Mouse (Mus musculus) embryonic facial prominence, embryonic 13.5 days (tissue): ENCODE measurements around the gene Rbpms2. TPM values are rescaled to one million over a fixed set of nuclear protein-coding genes. Genes with fewer than 3 reads are reported as not detected.

Experiments used
- ATAC-seq: fragments of 200-750 bp; cut with Nextera tagmentation; 2 replicates; pipeline ENCODE4 v1.8.0; 2017; ENCODE audit warnings: low read depth; ENCODE audit not compliant: insufficient number of reproducible peaks, insufficient read depth, low FRiP score, low TSS enrichment
- H3K27ac ChIP-seq: fragments of 300-500 bp; sonication (generic); 2 replicates; pipeline ENCODE4 v1.5.1; 2015; ENCODE audit warnings: moderate library complexity, mild to moderate bottlenecking, inconsistent platforms
- H3K27me3 ChIP-seq: fragments of 300-500 bp; sonication (generic); 2 replicates; pipeline ENCODE4 v1.6.1; 2015; ENCODE audit warnings: mild to moderate bottlenecking, inconsistent platforms
- H3K36me3 ChIP-seq: fragments of 300-500 bp; sonication (generic); 2 replicates; pipeline ENCODE4 v1.6.1; 2015; ENCODE audit warnings: mild to moderate bottlenecking, inconsistent platforms
- H3K4me1 ChIP-seq: fragments of 300-500 bp; sonication (generic); 2 replicates; pipeline ENCODE4 v1.6.1; 2015; ENCODE audit warnings: inconsistent platforms
- H3K4me2 ChIP-seq: fragments of 300-500 bp; sonication (generic); 2 replicates; pipeline ENCODE4 v1.6.1; 2015; ENCODE audit warnings: moderate library complexity, mild to moderate bottlenecking, inconsistent platforms
- H3K4me3 ChIP-seq: fragments of 300-500 bp; sonication (generic); 2 replicates; pipeline ENCODE4 v1.5.1; 2015; ENCODE audit warnings: mild to moderate bottlenecking, inconsistent platforms
- H3K9ac ChIP-seq: fragments of 300-500 bp; sonication (generic); 2 replicates; pipeline ENCODE4 v1.6.1; 2015; ENCODE audit warnings: mild to moderate bottlenecking, inconsistent platforms
- H3K9me3 ChIP-seq: fragments of 300-500 bp; sonication (generic); 2 replicates; pipeline ENCODE4 v1.6.1; 2016; ENCODE audit warnings: inconsistent platforms
- WGBS: fragments of 180-500 bp; shearing (Covaris S2); methylation state at CpG from one replicate; pipeline ENCODE4 v1.1.7; 2015; ENCODE audit warnings: mixed read lengths; 5-methylcytosine and 5-hydroxymethylcytosine counted together
- polyA plus RNA-seq: library from polyadenylated mRNA; unstranded; fragments of >200 nt; fragmentation: Nextera tagmentation; extraction: Ambion mirVana; gene quantifications from 2 replicates; pipeline ENCODE4 v1.2.1, GENCODE M21; 2015

Rbpms2 gene
- polyA plus RNA-seq, 1 experiment from 2014 or later: 11.9 TPM

GRCm38 (mm10) chr9:65598765-65599249, 30.6 kb upstream of the Rbpms2 start:
- Histone ChIP-seq H3K27ac (no peak overlapping the region), H3K4me3 (no peak overlapping the region), H3K4me1 (no peaks in the 10 kb centered on the region), H3K9me3 (no peaks in the 10 kb centered on the region), H3K4me2 (peak overlapping the region; percentile 34; the same call in 1 of the 2 replicates), H3K27me3 (no peaks in the 10 kb centered on the region), H3K36me3 (peaks cover 20% of the 10 kb centered on the region), H3K9ac (no peak overlapping the region)
- 46% methylated on average over 7 of the region's 11 CpGs for WGBS
- no peak for ATAC-seq

- ATAC-seq: no peak
- Histone ChIP-seq H3K27me3 (no peaks in the 10 kb centered on the region), H3K4me3 (no peak overlapping the region), H3K4me1 (peaks cover 4% of the 10 kb centered on the region; the same call in 1 of the 2 replicates), H3K27ac (no peak overlapping the region), H3K9ac (no peak overlapping the region), H3K36me3 (0 out of 2 replicates have a peak, but pooled peaks cover under 1% of the 10 kb centered on the region), H3K4me2 (no peak overlapping the region), H3K9me3 (no peaks in the 10 kb centered on the region)
- 71% methylated on average over 2 of the region's 2 CpGs for WGBS
Measured at GRCm38 (mm10) chr9:65600951-65601350, 28.5 kb upstream of the Rbpms2 start.

GRCm38 (mm10) chr9:65603401-65604102, 25.9 kb upstream of the Rbpms2 start:
- Histone ChIP-seq H3K9me3 (no peaks in the 10 kb centered on the region), H3K4me3 (no peak overlapping the region), H3K9ac (no peak overlapping the region), H3K27ac (no peak overlapping the region), H3K36me3 (no peaks in the 10 kb centered on the region), H3K4me1 (peaks cover 17% of the 10 kb centered on the region), H3K27me3 (no peaks in the 10 kb centered on the region), H3K4me2 (no peak overlapping the region)
- 46% methylated on average over 8 of the region's 8 CpGs for WGBS
- ATAC-seq: no peak

- Histone ChIP-seq H3K27ac (no peak overlapping the region), H3K4me1 (peaks cover 17% of the 10 kb centered on the region), H3K4me3 (peak overlapping the region; percentile 16; the same call in 1 of the 2 replicates), H3K9ac (peak overlapping the region; percentile 52; the same call in 1 of the 2 replicates), H3K4me2 (peak overlapping the region; percentile 51), H3K27me3 (no peaks in the 10 kb centered on the region), H3K36me3 (no peaks in the 10 kb centered on the region), H3K9me3 (no peaks in the 10 kb centered on the region)
- 6% methylated on average over 9 of the region's 9 CpGs for WGBS
- peak; percentile 48; the same call in 1 of the 2 replicates for ATAC-seq
Measured at GRCm38 (mm10) chr9:65605471-65606136, 23.8 kb upstream of the Rbpms2 start.

GRCm38 (mm10) chr9:65606321-65607109, 22.9 kb upstream of the Rbpms2 start:
- H3K4me3 ChIP-seq: no peak overlapping the region
- ATAC-seq: no peak; the same call in 1 of the 2 replicates
- no peaks in the 10 kb centered on the region for H3K27me3 ChIP-seq
- H3K4me1 ChIP-seq: peaks cover 17% of the 10 kb centered on the region
- H3K27ac ChIP-seq: no peak overlapping the region
- H3K36me3 ChIP-seq: no peaks in the 10 kb centered on the region
- no peak overlapping the region for H3K4me2 ChIP-seq
- H3K9ac ChIP-seq: peak overlapping the region; percentile 27; the same call in 1 of the 2 replicates
- H3K9me3 ChIP-seq: no peaks in the 10 kb centered on the region
- WGBS: 32% methylated on average over 9 of the region's 9 CpGs

- H3K9ac ChIP-seq: no peak overlapping the region
- 53% methylated on average over 2 of the region's 2 CpGs for WGBS
- no peak overlapping the region for H3K4me3 ChIP-seq
- H3K36me3 ChIP-seq: no peaks in the 10 kb centered on the region
- H3K9me3 ChIP-seq: no peaks in the 10 kb centered on the region
- H3K4me2 ChIP-seq: no peak overlapping the region
- H3K27ac ChIP-seq: no peak overlapping the region
- peaks cover 17% of the 10 kb centered on the region for H3K4me1 ChIP-seq
- ATAC-seq: no peak
- no peaks in the 10 kb centered on the region for H3K27me3 ChIP-seq
Measured at GRCm38 (mm10) chr9:65607120-65607519, 22.3 kb upstream of the Rbpms2 start.

GRCm38 (mm10) chr9:65611969-65612486, 17.4 kb upstream of the Rbpms2 start:
- no peak overlapping the region for H3K4me3 ChIP-seq
- WGBS: 91% methylated on average over 5 of the region's 5 CpGs
- H3K27ac ChIP-seq: no peak overlapping the region
- H3K27me3 ChIP-seq: no peaks in the 10 kb centered on the region
- no peaks in the 10 kb centered on the region for H3K9me3 ChIP-seq
- ATAC-seq: no peak
- peaks cover 2% of the 10 kb centered on the region; the same call in 1 of the 2 replicates for H3K4me1 ChIP-seq
- no peak overlapping the region for H3K9ac ChIP-seq
- H3K36me3 ChIP-seq: no peaks in the 10 kb centered on the region
- no peak overlapping the region for H3K4me2 ChIP-seq

- Histone ChIP-seq H3K4me2 (no peak overlapping the region), H3K9ac (no peak overlapping the region), H3K9me3 (no peaks in the 10 kb centered on the region), H3K4me1 (no peaks in the 10 kb centered on the region), H3K27me3 (no peaks in the 10 kb centered on the region), H3K36me3 (no peaks in the 10 kb centered on the region), H3K27ac (no peak overlapping the region), H3K4me3 (no peak overlapping the region)
- 47% methylated on average over 2 of the region's 2 CpGs for WGBS
- no peak for ATAC-seq
Measured at GRCm38 (mm10) chr9:65613098-65613497, 16.4 kb upstream of the Rbpms2 start.

- H3K4me3 ChIP-seq: no peak overlapping the region
- no peaks in the 10 kb centered on the region for H3K27me3 ChIP-seq
- H3K27ac ChIP-seq: no peak overlapping the region
- H3K9ac ChIP-seq: no peak overlapping the region
- H3K4me1 ChIP-seq: no peaks in the 10 kb centered on the region
- ATAC-seq: no peak
- WGBS: 49% methylated on average over 3 of the region's 3 CpGs
- H3K4me2 ChIP-seq: no peak overlapping the region
- no peaks in the 10 kb centered on the region for H3K9me3 ChIP-seq
- no peaks in the 10 kb centered on the region for H3K36me3 ChIP-seq
Measured at GRCm38 (mm10) chr9:65619311-65619710, 10.1 kb upstream of the Rbpms2 start.

GRCm38 (mm10) chr9:65621196-65621595, 8.3 kb upstream of the Rbpms2 start:
- no peak overlapping the region for H3K4me2 ChIP-seq
- no peaks in the 10 kb centered on the region for H3K9me3 ChIP-seq
- H3K9ac ChIP-seq: no peak overlapping the region
- WGBS: 91% methylated on average over 4 of the region's 4 CpGs
- no peak overlapping the region for H3K4me3 ChIP-seq
- ATAC-seq: no peak
- no peaks in the 10 kb centered on the region for H3K36me3 ChIP-seq
- H3K27ac ChIP-seq: no peak overlapping the region
- H3K4me1 ChIP-seq: no peaks in the 10 kb centered on the region
- no peaks in the 10 kb centered on the region for H3K27me3 ChIP-seq

GRCm38 (mm10) chr9:65621666-65622065, 7.8 kb upstream of the Rbpms2 start:
- no peaks in the 10 kb centered on the region for H3K4me1 ChIP-seq
- H3K4me2 ChIP-seq: no peak overlapping the region
- no peaks in the 10 kb centered on the region for H3K36me3 ChIP-seq
- no peak overlapping the region for H3K27ac ChIP-seq
- no peak for ATAC-seq
- no peaks in the 10 kb centered on the region for H3K9me3 ChIP-seq
- no peaks in the 10 kb centered on the region for H3K27me3 ChIP-seq
- WGBS: 70% methylated on average over 2 of the region's 2 CpGs
- H3K4me3 ChIP-seq: no peak overlapping the region
- no peak overlapping the region for H3K9ac ChIP-seq
